Mouse (Mus musculus) lung, postnatal 0 days (tissue): ENCODE results near the gene Msn.

Experiments
- CTCF ChIP-seq: IDR thresholded peaks from 2 replicates; pipeline ENCODE4 v1.5.1; 2016; ENCODE audit warnings: antibody characterized with exemption, mild to moderate bottlenecking
- EP300 ChIP-seq: IDR thresholded peaks from 2 replicates; pipeline ENCODE4 v1.6.1; 2016; ENCODE audit warnings: antibody characterized with exemption, mild to moderate bottlenecking, control low read depth

- TF ChIP-seq CTCF = no peak
- no peak for TF ChIP-seq EP300
Observed at GRCm38 (mm10) chrX:96126803-96127202, 31.0 kb downstream of the Msn start.
